In the genomic region with DNA sequence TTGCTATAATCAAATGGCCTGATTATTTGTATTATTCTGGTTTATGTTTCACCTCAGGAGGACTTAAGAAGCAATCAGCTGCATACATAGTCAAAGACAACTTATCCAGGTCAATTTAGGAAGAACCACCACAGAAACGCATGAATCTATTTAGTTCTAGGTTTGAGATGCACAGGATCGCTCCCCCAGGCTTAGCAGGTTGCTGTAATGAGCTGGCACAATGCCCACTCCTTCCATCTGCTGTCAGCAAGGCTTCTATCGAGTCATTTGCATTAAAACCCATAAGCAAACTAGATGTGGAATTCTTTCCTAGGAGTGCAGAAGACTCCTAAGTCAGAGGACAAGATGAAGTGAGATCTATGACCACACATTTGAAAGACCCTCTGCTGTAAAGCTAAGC, we compare ENCODE assay signal across 8 mouse cellular contexts.
DNase-seq lines count a peak whose midpoint lies in the region.
"Had no signal": no experiment of that assay in that cellular context is flagged by ENCODE, and none has a peak within 500 bp of the region (broad histone marks: within the 10 kb centered on the region; RNA-seq: fewer than 3 reads in every experiment).

No protein-coding gene starts in this region.

- DNase-seq in brain, adult 2 months (ENCODE audit: low read depth, low spot score): peak; percentile 94
- peak; percentile 71 for DNase-seq in cerebellum, adult 11-12 months
- peak; percentile 22 to 23 for DNase-seq in frontal cortex, postnatal 25 days (ENCODE audit: low spot score in 2 of 2)
- peak; percentile 93 for DNase-seq in left cerebral cortex, postnatal 4 days
- DNase-seq in spleen, adult 18-20 months: no peak
- DNase-seq in gastrocnemius, postnatal 36 days: no peak
- DNase-seq in lung, postnatal 10 days: no peak
- DNase-seq: gastrocnemius, postnatal 14 days had no signal

- intact Hi-C loops in left cerebral cortex, postnatal 4 days (cut with DNase I): no loop called here
- intact Hi-C loops in gastrocnemius, postnatal 36 days (cut with DNase I): no loop called here

Comparison
In these comparisons a context has a peak if more than half of its experiments do, and no peak if none do; other contexts are left out.
1. DNase-seq: peak in brain, adult 2 months (single experiment), cerebellum, adult 11-12 months (single experiment), frontal cortex, postnatal 25 days (2 of 2) and left cerebral cortex, postnatal 4 days (single experiment); none in spleen, adult 18-20 months (0 of 2), gastrocnemius, postnatal 36 days (0 of 2) and lung, postnatal 10 days (single experiment).